Mouse (Mus musculus): Measurements from ENCODE around the gene Gtpbp1. TPM values are rescaled to one million over a fixed set of nuclear protein-coding genes. Genes with fewer than 3 reads are reported as not detected.

The Gtpbp1 gene
- polyA plus RNA-seq, 2 experiments from 2014 or later, result 21.2 to 24.9 TPM

GRCm38 (mm10) chr15:79755977-79756625 lies 65.5 kb downstream of the Gtpbp1 start:
- no peak for ATAC-seq

- ATAC-seq, result no peak
Measured at GRCm38 (mm10) chr15:79757118-79757517, 66.5 kb downstream of the Gtpbp1 start.

GRCm38 (mm10) chr15:79760956-79761355 lies 70.3 kb downstream of the Gtpbp1 start:
- ATAC-seq, result no peak

- ATAC-seq, result no peak
Measured at GRCm38 (mm10) chr15:79763001-79763400, 72.4 kb downstream of the Gtpbp1 start.

- no peak for ATAC-seq
Measured at GRCm38 (mm10) chr15:79763601-79764246, 73.1 kb downstream of the Gtpbp1 start.

GRCm38 (mm10) chr15:79764539-79765267 lies 74.1 kb downstream of the Gtpbp1 start:
- no peak for ATAC-seq

- no peak for ATAC-seq
Measured at GRCm38 (mm10) chr15:79765361-79765760, 74.7 kb downstream of the Gtpbp1 start.

- ATAC-seq, result no peak
Measured at GRCm38 (mm10) chr15:79766168-79766567, 75.5 kb downstream of the Gtpbp1 start.

- ATAC-seq, result no peak
Measured at GRCm38 (mm10) chr15:79766586-79767071, 76.0 kb downstream of the Gtpbp1 start.

GRCm38 (mm10) chr15:79767327-79767961 lies 76.8 kb downstream of the Gtpbp1 start:
- no peak for ATAC-seq

GRCm38 (mm10) chr15:79768302-79768701 lies 77.7 kb downstream of the Gtpbp1 start:
- no peak for ATAC-seq

- ATAC-seq, result no peak
Measured at GRCm38 (mm10) chr15:79770629-79771240, 80.1 kb downstream of the Gtpbp1 start.

Other genes with a start within 250 kb of the Gtpbp1 start
- 1 to 10 TPM; 5.5 to 5.6 TPM for gene Csnk1e, start 235.3 kb upstream of the Gtpbp1 start, polyA plus RNA-seq (2017; shearing (Covaris generic))
- not detected for gene Kcnj4, start 185.6 kb upstream of the Gtpbp1 start, polyA plus RNA-seq (2017; shearing (Covaris generic))
- under 1 TPM in 1 of 2 experiments, not detected in 1; 0.69 TPM for gene Kdelr3, start 174.4 kb upstream of the Gtpbp1 start, polyA plus RNA-seq (2017; shearing (Covaris generic))
- gene Ddx17, start 144.1 kb upstream of the Gtpbp1 start, polyA plus RNA-seq (2017; shearing (Covaris generic)), result 10 to 100 TPM; 28.3 to 33.9 TPM
- gene Dmc1, start 85.7 kb upstream of the Gtpbp1 start, polyA plus RNA-seq (2017; shearing (Covaris generic)), result not detected
- under 1 TPM in 1 of 2 experiments, not detected in 1; 0.26 TPM for gene Fam227a, start 31.9 kb upstream of the Gtpbp1 start, polyA plus RNA-seq (2017; shearing (Covaris generic))
- gene Cby1, start 31.6 kb upstream of the Gtpbp1 start, polyA plus RNA-seq (2017; shearing (Covaris generic)), result 10 to 100 TPM; 16.2 to 17.6 TPM
- 100 to 1,000 TPM; 217 to 224 TPM for gene Tomm22, start 20.0 kb upstream of the Gtpbp1 start, polyA plus RNA-seq (2017; shearing (Covaris generic))
- gene Josd1, start 2.9 kb upstream of the Gtpbp1 start, polyA plus RNA-seq (2017; shearing (Covaris generic)), result 1 to 10 TPM; 2.9 to 3.6 TPM
- gene Sun2, start 51.7 kb downstream of the Gtpbp1 start, polyA plus RNA-seq (2017; shearing (Covaris generic)), result 10 to 100 TPM; 12.7 to 14.3 TPM
- gene Dnal4, start 87.0 kb downstream of the Gtpbp1 start, polyA plus RNA-seq (2017; shearing (Covaris generic)), result 1 to 10 TPM; 5.3 to 6.9 TPM
- gene Nptxr, start 113.9 kb downstream of the Gtpbp1 start, polyA plus RNA-seq (2017; shearing (Covaris generic)), result under 1 TPM; 0.09 to 0.11 TPM
- gene Npcd, start 143.4 kb downstream of the Gtpbp1 start, polyA plus RNA-seq (2017; shearing (Covaris generic)), result not detected
- gene Cbx6, start 143.8 kb downstream of the Gtpbp1 start, polyA plus RNA-seq (2017; shearing (Covaris generic)), result 10 to 100 TPM in 1 of 2 experiments, 1 to 10 TPM in 1; 8.4 to 15.1 TPM
- gene Apobec3, start 200.8 kb downstream of the Gtpbp1 start, polyA plus RNA-seq (2017; shearing (Covaris generic)), result 100 to 1,000 TPM; 505 to 519 TPM